Mouse (Mus musculus) CH12.LX (cell line): ENCODE results near the gene Ankrd13c. TPM values are rescaled to one million over a fixed set of nuclear protein-coding genes. Genes with fewer than 3 reads are reported as not detected.
A peak's percentile ranks its signal among the peaks of the same experiment; 100 is the strongest.

ENCODE experiments used
- DNase-seq: peaks from one replicate; pipeline ENCODE4 v3.0.0-alpha.2; 2013; ENCODE audit errors: extremely low read depth
- H3K27ac ChIP-seq: 2 replicates; pipeline ENCODE4 v1.5.1; 2012; ENCODE audit warnings: low read depth, mild to moderate bottlenecking, control low read depth, moderate library complexity; ENCODE audit not compliant: insufficient read depth
- H3K27me3 ChIP-seq: replicated peaks from 2 replicates; pipeline ENCODE3; 2012; ENCODE audit warnings: inconsistent platforms
- H3K36me3 ChIP-seq, 2 experiments: replicated peaks in 1 of 2; 2 replicates each; pipeline versions ENCODE3 to v1.6.1; 2012; ENCODE audit warnings: inconsistent platforms in 1 of 2, low read length in 1 of 2, mild to moderate bottlenecking in 1 of 2, mixed read lengths in 1 of 2, moderate library complexity in 1 of 2; ENCODE audit not compliant: control insufficient read depth in 1 of 2, insufficient read depth in 1 of 2
- H3K4me1 ChIP-seq, 2 experiments: 2 replicates each; pipeline ENCODE4 v1.6.1; 2012; ENCODE audit warnings: inconsistent platforms in 1 of 2, moderate library complexity in 1 of 2; ENCODE audit not compliant: insufficient read depth in 2 of 2, control insufficient read depth in 1 of 2
- H3K4me2 ChIP-seq: 2 replicates; pipeline ENCODE4 v1.6.1; 2012; ENCODE audit warnings: low read depth, mild to moderate bottlenecking, control low read depth; ENCODE audit not compliant: poor library complexity, insufficient read depth, severe bottlenecking
- H3K4me3 ChIP-seq, 3 experiments: fragments of 150-350 bp in 1 of 3; sonication (generic) in 1 of 3; replicated peaks in 1 of 3; 2 replicates each; pipeline versions ENCODE3 to v1.5.1; 2011 to 2012; ENCODE audit warnings: low read depth in 2 of 3, low read length in 2 of 3, mild to moderate bottlenecking in 2 of 3, moderate library complexity in 2 of 3, control low read depth in 1 of 3, improper control_type of control experiment in 1 of 3, inconsistent platforms in 1 of 3, mixed read lengths in 1 of 3; ENCODE audit not compliant: poor library complexity in 1 of 3
- H3K79me2 ChIP-seq: replicated peaks from 2 replicates; pipeline ENCODE4 v1.6.1; 2012; ENCODE audit warnings: mild to moderate bottlenecking, moderate library complexity; ENCODE audit not compliant: control insufficient read depth, poor library complexity, insufficient read depth, severe bottlenecking; ENCODE audit errors: extremely low read depth
- H3K9ac ChIP-seq: 2 replicates; pipeline ENCODE4 v1.6.1; 2012; ENCODE audit warnings: low read depth, mild to moderate bottlenecking, control low read depth, moderate library complexity; ENCODE audit not compliant: insufficient read depth
- H3K9me3 ChIP-seq: replicated peaks from 2 replicates; pipeline ENCODE3; 2012; ENCODE audit warnings: low read length, inconsistent platforms, mixed read lengths
- CHD2 ChIP-seq: IDR thresholded peaks from 2 replicates; pipeline ENCODE4 v1.6.1; 2011; ENCODE audit warnings: low read length, improper control_type of control experiment
- CTCF ChIP-seq, 2 experiments: IDR thresholded peaks in 1 of 2; conservative IDR thresholded peaks in 1 of 2; 2 replicates each; pipeline ENCODE4 v1.5.1; 2011 to 2012; ENCODE audit warnings: low read depth in 2 of 2, low read length in 2 of 2, improper control_type of control experiment in 1 of 2, inconsistent platforms in 1 of 2, mild to moderate bottlenecking in 1 of 2, moderate library complexity in 1 of 2
- E2F4 ChIP-seq: IDR thresholded peaks from 2 replicates; pipeline ENCODE4 v1.6.1; 2011; ENCODE audit warnings: low read depth, low read length, improper control_type of control experiment; ENCODE audit not compliant: insufficient replicate concordance
- ELF1 ChIP-seq: IDR thresholded peaks from 2 replicates; pipeline ENCODE4 v1.6.1; 2014; ENCODE audit warnings: low read depth, mild to moderate bottlenecking, inconsistent platforms, low read length, improper control_type of control experiment
- EP300 ChIP-seq: IDR thresholded peaks from 2 replicates; pipeline ENCODE4 v1.6.1; 2011; ENCODE audit warnings: low read length, improper control_type of control experiment
- HCFC1 ChIP-seq: IDR thresholded peaks from 2 replicates; pipeline ENCODE4 v1.6.1; 2012; ENCODE audit warnings: low read depth, mild to moderate bottlenecking, inconsistent platforms, low read length, improper control_type of control experiment
- IRF4 ChIP-seq: IDR thresholded peaks from 2 replicates; pipeline ENCODE4 v1.6.1; 2014; ENCODE audit warnings: low read depth, mild to moderate bottlenecking, inconsistent platforms, low read length, improper control_type of control experiment
- JUN ChIP-seq: IDR thresholded peaks from 2 replicates; pipeline ENCODE4 v1.6.1; 2011; ENCODE audit warnings: low read depth, mild to moderate bottlenecking, low read length, improper control_type of control experiment, moderate library complexity; ENCODE audit not compliant: insufficient read depth
- KAT2A ChIP-seq: IDR thresholded peaks from 2 replicates; pipeline ENCODE4 v1.6.1; 2012; ENCODE audit warnings: low read length, improper control_type of control experiment, inconsistent platforms; ENCODE audit not compliant: insufficient replicate concordance
- MAFK ChIP-seq: IDR thresholded peaks from 2 replicates; pipeline ENCODE4 v1.6.1; 2011; ENCODE audit warnings: low read length, improper control_type of control experiment; ENCODE audit not compliant: insufficient replicate concordance
- MAX ChIP-seq: IDR thresholded peaks from 2 replicates; pipeline ENCODE4 v1.6.1; 2011; ENCODE audit warnings: low read length, improper control_type of control experiment
- MAZ ChIP-seq: IDR thresholded peaks from 2 replicates; pipeline ENCODE4 v1.6.1; 2012; ENCODE audit warnings: low read depth, mild to moderate bottlenecking, inconsistent platforms, low read length, improper control_type of control experiment, moderate library complexity
- MYC ChIP-seq: IDR thresholded peaks from 2 replicates; pipeline ENCODE4 v1.6.1; 2011; ENCODE audit warnings: low read depth, mild to moderate bottlenecking, improper control_type of control experiment, low read length
- SMC3 ChIP-seq: IDR thresholded peaks from 2 replicates; pipeline ENCODE4 v1.6.1; 2011; ENCODE audit warnings: low read depth, low read length, improper control_type of control experiment
- TBP ChIP-seq: conservative IDR thresholded peaks from 2 replicates; pipeline ENCODE4 v1.6.1; 2011; ENCODE audit warnings: low read depth, low read length, improper control_type of control experiment
- USF2 ChIP-seq: conservative IDR thresholded peaks from 2 replicates; pipeline ENCODE4 v1.6.1; 2011; ENCODE audit warnings: low read depth, low read length, improper control_type of control experiment
- ZC3H11A ChIP-seq: IDR thresholded peaks from 2 replicates; pipeline ENCODE4 v1.6.1; 2012; ENCODE audit warnings: low read depth, mild to moderate bottlenecking, inconsistent platforms, low read length, improper control_type of control experiment
- dilution Hi-C: fragments of 300-500 bp; cut with MboI; formaldehyde crosslinking; loops from 2 replicates; pipeline ENCODE4 v1.14.3; 2020; ENCODE audit warnings: low sequenced_read_pairs; ENCODE audit not compliant: extremely low pct_unique_long_range_greater_than_20kb, extremely low pct_ligation_motif_present
- in situ Hi-C: fragments of 300-500 bp; cut with MboI; formaldehyde crosslinking; loops from 3 replicates; pipeline ENCODE4 v1.14.3; 2019; ENCODE audit warnings: low sequenced_read_pairs, low pct_ligation_motif_present, low pct_unique_long_range_greater_than_20kb, mixed read lengths
- polyA plus RNA-seq: library from polyadenylated mRNA; unstranded; fragments of >175 nt; gene quantifications from 2 replicates; pipeline ENCODE4 v1.2.1, GENCODE M21; 2012; ENCODE audit warnings: low read depth; ENCODE audit not compliant: insufficient read length
- total RNA-seq, 2 experiments: library from RNA; depleted of rRNA; stranded (reverse); fragments of 300-350 nt in 1 of 2; fragments of >200 nt in 1 of 2; gene quantifications; 2 replicates each; pipeline ENCODE4 v1.2.3; 2012 to 2014

Ankrd13c gene
- total and polyA plus RNA-seq, 3 experiments = 18.9 to 65.3 (median 54.4) TPM

GRCm38 (mm10) chr3:157897645-157898044, 49.4 kb upstream of the Ankrd13c start:
- no peak overlapping the region for H3K9ac ChIP-seq
- H3K27ac ChIP-seq = peak overlapping the region; percentile 21; the same call in 1 of the 2 replicates
- H3K4me3 ChIP-seq = no peak overlapping the region
- H3K4me2 ChIP-seq = no peak overlapping the region
- in situ Hi-C loops (loop anchor here (25.0 kb wide), 1 partner anchor 335 kb away; the partner anchor contains the start of gene Ptger3), dilution Hi-C loops (no loop called here)
- no peaks in the 10 kb centered on the region for H3K9me3 ChIP-seq
- H3K27me3 ChIP-seq = no peaks in the 10 kb centered on the region
- TF ChIP-seq SMC3 = no peak
- peak; percentile 55; the same call in 1 of the 2 replicates for TF ChIP-seq HCFC1
- DNase-seq = peak; percentile 40
- no peaks in the 10 kb centered on the region for H3K4me1 ChIP-seq
- no peaks in the 10 kb centered on the region for H3K79me2 ChIP-seq
- peaks cover 78 to 90% of the 10 kb centered on the region in 2 experiments for H3K36me3 ChIP-seq

- Histone ChIP-seq H3K4me3 (no peak overlapping the region), H3K79me2 (no peaks in the 10 kb centered on the region), H3K4me2 (no peak overlapping the region), H3K27me3 (no peaks in the 10 kb centered on the region), H3K36me3 (peaks cover 82 to 94% of the 10 kb centered on the region in 2 experiments), H3K27ac (no peak overlapping the region), H3K9me3 (no peaks in the 10 kb centered on the region), H3K4me1 (no peaks in the 10 kb centered on the region), H3K9ac (no peak overlapping the region)
- dilution Hi-C loops (no loop called here), in situ Hi-C loops (loop anchor here (25.0 kb wide), 1 partner anchor 338 kb away; the partner anchor contains the start of gene Ptger3)
- no peak for DNase-seq
- no peak for TF ChIP-seq SMC3
- TF ChIP-seq ZC3H11A = no peak
- TF ChIP-seq MAFK = no peak
- TF ChIP-seq USF2 = no peak
- no peak for TF ChIP-seq CHD2
- TF ChIP-seq TBP = no peak
- TF ChIP-seq CTCF (conservative IDR thresholded peaks at IDR 0.05 in 1 of 2, IDR thresholded peaks at IDR 0.05 in 1 of 2; ENCODE audit: low read depth in 2 of 2, low read length in 2 of 2) = no peak
- no peak for TF ChIP-seq E2F4
- TF ChIP-seq HCFC1 = no peak
- TF ChIP-seq MAX = no peak
- no peak for TF ChIP-seq KAT2A
- no peak for TF ChIP-seq EP300
- no peak for TF ChIP-seq MAZ
- no peak for TF ChIP-seq MYC
- TF ChIP-seq JUN = no peak
- TF ChIP-seq ELF1 = no peak
- no peak for TF ChIP-seq IRF4
These were observed 47.1 kb upstream of the Ankrd13c start for GRCm38 (mm10) chr3:157899986-157900385.
